Mouse (Mus musculus) embryo, embryonic 10.5 days (tissue): ENCODE data around the gene Nck2.
"Not testable (repeated sequence)": the region's sequence is repeated elsewhere in the genome, so short reads cannot be mapped to it uniquely, and the experiment has no call there.

Experiments used
- DNase-seq: peaks from one replicate; pipeline ENCODE4 v3.0.0-alpha.2; 2015; ENCODE audit warnings: low spot score

Gene Nck2

GRCm38 (mm10) chr1:43501920-43502791, 57.8 kb downstream of the Nck2 start:
- DNase-seq, result no peak

GRCm38 (mm10) chr1:43502792-43503146, 58.4 kb downstream of the Nck2 start:
- no peak for DNase-seq

- DNase-seq, result no peak
Measured at GRCm38 (mm10) chr1:43503261-43503660, 58.9 kb downstream of the Nck2 start.

GRCm38 (mm10) chr1:43503676-43504075, 59.3 kb downstream of the Nck2 start:
- no peak for DNase-seq

GRCm38 (mm10) chr1:43504235-43504634, 59.9 kb downstream of the Nck2 start:
- DNase-seq, result no peak

GRCm38 (mm10) chr1:43506638-43507037, 62.3 kb downstream of the Nck2 start:
- DNase-seq, result no peak

GRCm38 (mm10) chr1:43507809-43508208, 63.4 kb downstream of the Nck2 start:
- DNase-seq, result no peak

GRCm38 (mm10) chr1:43511256-43511655, 66.9 kb downstream of the Nck2 start:
- DNase-seq, result no peak

- DNase-seq, result no peak
Measured at GRCm38 (mm10) chr1:43511667-43512066, 67.3 kb downstream of the Nck2 start.

- no peak for DNase-seq
Measured at GRCm38 (mm10) chr1:43517405-43517804, 73.0 kb downstream of the Nck2 start.

GRCm38 (mm10) chr1:43520216-43520988, 76.0 kb downstream of the Nck2 start:
- no peak for DNase-seq

- no peak for DNase-seq
Measured at GRCm38 (mm10) chr1:43520989-43521371, 76.6 kb downstream of the Nck2 start.

- no peak for DNase-seq
Measured at GRCm38 (mm10) chr1:43521512-43521911, 77.1 kb downstream of the Nck2 start.

GRCm38 (mm10) chr1:43521950-43522349, 77.6 kb downstream of the Nck2 start:
- no peak for DNase-seq

- no peak for DNase-seq
Measured at GRCm38 (mm10) chr1:43522976-43523375, 78.6 kb downstream of the Nck2 start.

GRCm38 (mm10) chr1:43524332-43524731, 80.0 kb downstream of the Nck2 start:
- DNase-seq, result no peak

- no peak for DNase-seq
Measured at GRCm38 (mm10) chr1:43528275-43528674, 83.9 kb downstream of the Nck2 start.

- DNase-seq, result no peak
Measured at GRCm38 (mm10) chr1:43529086-43529485, 84.7 kb downstream of the Nck2 start.

- DNase-seq, result no peak
Measured at GRCm38 (mm10) chr1:43530295-43531020, 86.1 kb downstream of the Nck2 start.

GRCm38 (mm10) chr1:43531307-43531706, 86.9 kb downstream of the Nck2 start:
- no peak for DNase-seq

GRCm38 (mm10) chr1:43532279-43532678, 87.9 kb downstream of the Nck2 start:
- DNase-seq, result no peak

- not testable (repeated sequence) for DNase-seq
Measured at GRCm38 (mm10) chr1:43533497-43533896, 89.1 kb downstream of the Nck2 start.
